Mouse (Mus musculus): ENCODE data around the gene Ralgapa2.

GRCm38 (mm10) chr2:146287531-146287930 is 224.6 kb downstream of the Ralgapa2 start:
- no peak for TF ChIP-seq CTCF (IDR thresholded peaks at IDR 0.05; ENCODE audit: borderline replicate concordance, extremely low read depth, insufficient read depth, insufficient read length)
- no peak for TF ChIP-seq POLR2A (IDR thresholded peaks at IDR 0.05; ENCODE audit: borderline replicate concordance, extremely low read depth, insufficient read depth, insufficient read length, poor library complexity, severe bottlenecking)
